Mouse (Mus musculus): Measurements from ENCODE around the gene Rims4. TPM values are rescaled to one million over a fixed set of nuclear protein-coding genes. Genes with fewer than 3 reads are reported as not detected.

Rims4 gene
- total RNA-seq (2023), result not detected

DNA sequence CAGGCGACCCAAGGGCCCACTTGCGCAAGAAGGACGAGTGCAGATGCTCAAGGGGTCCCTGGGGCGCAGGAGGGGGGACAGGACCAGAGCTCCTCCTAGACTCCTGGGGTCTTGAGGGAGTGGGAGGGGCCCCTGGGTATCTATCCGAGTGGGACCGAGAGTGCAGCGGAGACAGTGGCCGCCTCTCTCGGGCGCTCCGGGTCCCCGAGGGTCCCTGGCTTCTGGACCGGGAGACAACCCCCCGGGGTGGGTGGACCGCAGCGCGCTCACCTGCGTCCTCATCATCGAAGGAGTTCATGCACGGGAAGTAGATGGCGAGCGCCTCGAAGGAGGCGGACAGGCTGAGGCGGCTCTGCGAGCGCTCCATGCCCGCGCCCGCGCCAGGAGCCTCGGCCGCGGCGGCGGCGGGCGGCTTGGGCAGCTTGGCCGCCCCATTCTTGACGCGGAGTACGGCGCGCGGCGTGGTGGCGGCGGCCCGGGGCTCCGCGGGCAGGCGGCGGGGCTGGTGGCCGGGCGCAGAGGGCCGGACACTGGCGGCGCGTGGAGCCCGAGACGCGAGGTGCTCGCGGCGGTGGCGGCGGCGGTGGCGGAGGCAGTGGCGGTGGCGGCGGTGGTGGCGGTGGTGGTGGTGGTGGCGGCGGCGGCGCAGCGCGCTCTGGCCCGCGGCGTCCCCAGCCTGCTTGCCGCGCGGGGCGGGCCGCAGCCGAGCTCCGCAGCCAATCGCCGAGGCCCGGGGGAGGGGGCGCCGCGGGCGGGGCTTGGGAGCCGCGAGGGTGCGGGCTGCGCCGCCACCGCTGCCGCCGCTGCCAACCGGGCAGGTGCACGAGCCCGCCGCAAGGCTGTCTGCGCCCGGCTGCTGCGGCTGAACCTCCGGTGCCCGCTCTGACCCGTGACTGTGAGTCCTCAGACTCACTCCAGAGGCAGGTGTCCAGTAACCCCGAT, at the start of gene Rims4:
Rims4 (minus strand) TSS at position 367 of the 942 bp plus-strand sequence.

DNA sequence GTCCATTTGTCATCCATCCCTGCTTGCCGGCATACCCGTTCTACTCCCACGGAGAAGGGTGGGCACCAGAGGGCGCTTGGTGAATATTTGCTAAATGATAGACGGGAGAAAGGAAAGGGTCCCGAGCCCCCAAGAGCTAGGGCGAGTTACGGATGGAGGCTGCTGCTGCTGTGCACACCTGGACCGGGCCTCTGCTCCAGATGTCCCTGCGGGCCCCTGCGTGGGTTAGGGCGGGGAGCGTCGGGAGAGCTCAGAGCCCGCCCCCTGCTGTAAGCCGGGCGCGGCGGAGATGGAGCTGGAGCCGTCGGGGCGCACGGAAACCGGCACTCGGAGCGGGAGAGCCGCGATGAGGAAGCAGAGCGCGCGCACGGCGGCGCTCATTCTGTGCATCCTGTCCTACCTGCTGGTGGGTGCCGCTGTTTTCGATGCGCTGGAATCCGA, 65.0 kb downstream of the Rims4 start, which contains the start of gene Kcnk15:
Kcnk15 (plus strand) TSS at position 191 of the 441 bp plus-strand sequence.

DNA sequence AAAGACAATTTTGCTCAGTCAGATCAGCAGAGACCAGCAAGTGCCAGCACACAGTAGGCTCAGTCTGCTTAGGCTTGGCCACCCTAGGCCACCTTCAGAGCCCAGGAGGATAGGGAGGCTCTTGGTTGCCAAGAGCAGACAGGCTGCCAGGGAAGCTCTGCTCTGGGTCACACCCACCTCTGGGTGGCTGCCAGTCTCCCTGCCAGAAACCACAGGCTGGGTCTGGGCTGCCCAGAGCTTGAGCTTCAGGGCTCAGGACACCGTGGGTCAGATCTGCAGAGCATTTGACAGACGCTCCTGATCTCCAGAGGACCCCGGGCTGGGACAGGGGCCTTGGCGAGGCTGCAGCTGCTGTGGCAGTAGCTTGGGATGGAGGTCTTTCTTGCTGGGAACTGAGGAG, 97.9 kb downstream of the Rims4 start, which contains the start of gene Ccn5:
Ccn5 (plus strand) TSS at position 255 of the 400 bp plus-strand sequence.

Other genes starting within 250 kb of the Rims4 start
- gene Ada, start 168.4 kb downstream of the Rims4 start, total RNA-seq (2023), result 8.4 TPM
- gene Ccn5, start 97.8 kb downstream of the Rims4 start, total RNA-seq (2023), result not detected
- not detected for gene Kcnk15, start 65.0 kb downstream of the Rims4 start, total RNA-seq (2023)
- gene Ywhab, start 76.3 kb upstream of the Rims4 start, total RNA-seq (2023), result 109 TPM
- gene Pabpc1l, start 106.8 kb upstream of the Rims4 start, total RNA-seq (2023), result 5.8 TPM
- gene Stk4, start 151.6 kb upstream of the Rims4 start, total RNA-seq (2023), result 355 TPM
- 68.3 TPM for gene Tomm34, start 152.5 kb upstream of the Rims4 start, total RNA-seq (2023)

Measured in CD4-positive naive resting alpha-beta T cell, adult 76 days (primary cell).